Mouse (Mus musculus): ENCODE data around the gene Scaf11. TPM values are rescaled to one million over a fixed set of nuclear protein-coding genes. Genes with fewer than 3 reads are reported as not detected.

Gene Scaf11
- 10 to 100 TPM; 76.7 to 81.8 TPM for polyA plus RNA-seq (2017; shearing (Covaris generic))

DNA sequence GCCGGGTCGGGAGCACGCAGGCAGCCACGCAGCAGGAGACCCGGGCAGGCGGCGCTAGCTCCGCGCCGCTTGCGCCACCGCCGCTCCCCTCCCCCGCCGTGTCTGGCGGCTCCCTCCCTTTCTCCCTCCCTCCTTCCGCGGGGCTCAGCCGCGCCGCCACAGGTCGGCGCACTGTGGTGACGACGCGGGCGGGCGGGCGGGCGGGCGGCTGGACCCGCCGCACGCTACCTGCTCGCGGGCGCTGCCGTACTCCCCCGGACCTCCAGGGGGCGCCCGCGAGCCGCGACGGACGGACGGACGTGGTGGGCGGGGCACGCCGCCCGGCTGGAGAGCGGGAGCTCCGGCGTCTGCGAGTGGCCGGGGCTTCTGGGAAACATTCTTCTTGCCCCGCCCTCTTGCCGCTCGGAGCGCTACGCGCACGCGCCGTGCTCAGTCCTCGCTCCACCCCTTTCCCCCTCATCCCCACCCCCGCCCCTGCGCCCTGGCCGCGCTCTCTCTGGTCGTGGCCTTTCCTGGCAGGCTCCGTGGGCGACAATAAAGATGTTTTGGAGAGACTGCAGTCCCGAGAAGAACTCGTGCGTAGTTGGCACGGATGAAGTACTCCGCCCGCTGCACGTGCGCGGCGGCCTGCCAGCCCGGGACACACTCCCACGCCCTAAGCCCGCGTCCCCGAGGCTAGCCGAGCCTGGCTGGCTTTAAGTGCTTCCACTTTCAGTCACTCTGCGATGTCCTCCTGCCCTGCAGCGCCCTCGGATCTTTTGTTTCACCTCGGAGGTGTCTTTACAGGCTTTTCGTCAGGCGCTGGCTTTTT is at the start of gene Scaf11:
Gene Scaf11 (minus strand): TSS at position 114 of the 811 bp plus-strand sequence.

Other genes starting within 250 kb of the Scaf11 start
- 10 to 100 TPM; 28.5 to 33.5 TPM for gene Arid2, start 173.3 kb downstream of the Scaf11 start, polyA plus RNA-seq (2017; shearing (Covaris generic))
- gene Slc38a1, start 182.1 kb upstream of the Scaf11 start, polyA plus RNA-seq (2017; shearing (Covaris generic)): 10 to 100 TPM; 59.4 to 59.7 TPM
- 10 to 100 TPM; 60.8 to 79.7 TPM for gene Slc38a2, start 238.9 kb upstream of the Scaf11 start, polyA plus RNA-seq (2017; shearing (Covaris generic))

All from inflammation-experienced regulatory T-cells (primary cell).